Mouse (Mus musculus) thymus, adult 2 months (tissue): ENCODE data around the gene Sult5a1.

ENCODE experiments used
- CTCF ChIP-seq: fragments of 200-500 bp; IDR thresholded peaks from 2 replicates; pipeline ENCODE4 v1.5.1; 2012; ENCODE audit warnings: mild to moderate bottlenecking, control low read depth, low read length, moderate library complexity, borderline replicate concordance; ENCODE audit not compliant: control insufficient read depth, poor library complexity, insufficient read depth; ENCODE audit errors: extremely low read depth
- POLR2A ChIP-seq: fragments of 200-500 bp; IDR thresholded peaks from 2 replicates; pipeline ENCODE4 v1.6.1; 2012; ENCODE audit warnings: mild to moderate bottlenecking, low read length, control low read depth, moderate library complexity; ENCODE audit not compliant: control insufficient read depth, poor library complexity, insufficient read depth; ENCODE audit errors: extremely low read depth

- TF ChIP-seq POLR2A (no peak), CTCF (no peak)
Measured at GRCm38 (mm10) chr8:123185566-123186409, 27.7 kb upstream of the Sult5a1 start, which contains the start of gene Dpep1.
